Mouse (Mus musculus): Measurements from ENCODE around the gene Trim10.
A peak's percentile ranks its signal among the peaks of the same experiment; 100 is the strongest.

Trim10 gene

GRCm38 (mm10) chr17:36915076-36915475, 45.7 kb downstream of the Trim10 start:
- DNase-seq = peak; percentile 73

GRCm38 (mm10) chr17:36920239-36920638, 50.9 kb downstream of the Trim10 start:
- no peak for DNase-seq

GRCm38 (mm10) chr17:36922715-36923114, 53.3 kb downstream of the Trim10 start:
- no peak for DNase-seq

GRCm38 (mm10) chr17:36923491-36923890, 54.1 kb downstream of the Trim10 start:
- DNase-seq = no peak
